Mouse (Mus musculus) midbrain, postnatal 0 days (tissue): ENCODE data around the gene Evx1. TPM values are rescaled to one million over a fixed set of nuclear protein-coding genes. Genes with fewer than 3 reads are reported as not detected.

ENCODE experiments used
- ATAC-seq: fragments of 200-750 bp; cut with Nextera tagmentation; 2 replicates; pipeline ENCODE4 v1.8.0; 2017; ENCODE audit warnings: moderate number of reproducible peaks, mild to moderate bottlenecking, moderate TSS enrichment, moderate library complexity; ENCODE audit not compliant: low FRiP score
- DNase-seq: peaks from one replicate; pipeline ENCODE4 v3.0.0-alpha.2; 2015; ENCODE audit warnings: low spot score
- H3K27ac ChIP-seq: fragments of 300-500 bp; sonication (generic); 2 replicates; pipeline ENCODE4 v1.5.1; 2014; ENCODE audit warnings: low read depth, mild to moderate bottlenecking, low read length, mixed read lengths
- H3K27me3 ChIP-seq: fragments of 300-500 bp; sonication (generic); 2 replicates; pipeline ENCODE4 v1.6.1; 2014; ENCODE audit warnings: low read length, control low read depth, mixed read lengths; ENCODE audit not compliant: insufficient read depth
- H3K36me3 ChIP-seq: fragments of 300-500 bp; sonication (generic); 2 replicates; pipeline ENCODE4 v1.6.1; 2014; ENCODE audit warnings: low read length, control low read depth, mixed read lengths; ENCODE audit not compliant: insufficient read depth
- H3K4me1 ChIP-seq: fragments of 300-500 bp; sonication (generic); 2 replicates; pipeline ENCODE4 v1.6.1; 2014; ENCODE audit warnings: mild to moderate bottlenecking, control low read depth, antibody characterized with exemption, low read length, mixed read lengths; ENCODE audit not compliant: insufficient read depth
- H3K4me2 ChIP-seq: fragments of 300-500 bp; sonication (generic); 2 replicates; pipeline ENCODE4 v1.6.1; 2014; ENCODE audit warnings: low read depth, mild to moderate bottlenecking, low read length, mixed read lengths; ENCODE audit not compliant: poor library complexity, severe bottlenecking
- H3K4me3 ChIP-seq: fragments of 300-500 bp; sonication (generic); 2 replicates; pipeline ENCODE4 v1.5.1; 2014; ENCODE audit warnings: low read depth, mild to moderate bottlenecking, low read length, moderate library complexity
- H3K9ac ChIP-seq: fragments of 300-500 bp; sonication (generic); replicated peaks from 2 replicates; pipeline ENCODE4 v1.6.1; 2014; ENCODE audit warnings: mild to moderate bottlenecking, low read length, moderate library complexity, mixed read lengths; ENCODE audit not compliant: poor library complexity, severe bottlenecking
- H3K9me3 ChIP-seq: fragments of 300-500 bp; sonication (generic); 2 replicates; pipeline ENCODE4 v1.6.1; 2016; ENCODE audit warnings: low read length, control low read depth
- CTCF ChIP-seq: IDR thresholded peaks from 2 replicates; pipeline ENCODE4 v1.5.1; 2016; ENCODE audit warnings: antibody characterized with exemption, mild to moderate bottlenecking
- WGBS: fragments of 180-500 bp; shearing (Covaris S2); extraction: QIAGEN DNeasy Blood & Tissue Kit; methylation state at CpG from one replicate; pipeline ENCODE4 v1.1.7; 2014; 5-methylcytosine and 5-hydroxymethylcytosine counted together
- polyA plus RNA-seq: library from polyadenylated mRNA; unstranded; fragments of >200 nt; fragmentation: Nextera tagmentation; extraction: Ambion mirVana; gene quantifications from 2 replicates; pipeline ENCODE4 v1.2.1, GENCODE M21; 2015
- total RNA-seq: library from RNA; depleted of rRNA; stranded (reverse); fragments of >200 nt; gene quantifications from 2 replicates; pipeline ENCODE4 v1.2.3, GENCODE M21; 2014

The Evx1 gene
- total and polyA plus RNA-seq, 2 experiments from 2014 or later = 0.85 to 1.0 TPM

DNA sequence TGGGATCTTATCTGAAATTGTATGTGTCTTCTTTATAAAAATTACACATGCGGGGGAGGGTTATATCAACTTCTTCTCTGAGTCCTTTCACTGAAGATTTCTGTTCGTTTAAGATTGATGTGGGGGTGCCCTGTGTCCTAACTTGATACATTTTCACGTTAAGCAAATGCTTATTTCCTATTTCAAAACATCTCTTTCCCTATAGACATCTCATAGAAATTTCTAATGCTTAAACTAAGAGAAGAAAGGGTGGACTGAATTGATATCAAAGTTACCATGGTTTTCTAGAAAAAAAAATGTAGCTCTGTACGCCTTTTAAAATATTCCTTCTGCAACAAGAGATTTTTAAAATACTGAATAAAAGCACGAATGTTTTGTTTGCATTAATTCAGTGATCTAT lies 46.1 kb upstream of the Evx1 start:
- 15% methylated on average over 5 of the region's 5 CpGs for WGBS
- no peak overlapping the region for H3K4me3 ChIP-seq
- ATAC-seq (no peak), DNase-seq (no peak)
- H3K4me1 ChIP-seq = no peaks in the 10 kb centered on the region; the same call in 1 of the 2 replicates
- peaks cover 95% of the 10 kb centered on the region for H3K27me3 ChIP-seq
- H3K9me3 ChIP-seq = no peaks in the 10 kb centered on the region
- H3K36me3 ChIP-seq = no peaks in the 10 kb centered on the region
- no peak for TF ChIP-seq CTCF
- H3K4me2 ChIP-seq = no peak overlapping the region
- H3K9ac ChIP-seq = no peak overlapping the region
- no peak overlapping the region for H3K27ac ChIP-seq

GRCm38 (mm10) chr6:52267691-52268090 lies 45.6 kb upstream of the Evx1 start:
- Histone ChIP-seq H3K27me3 (peaks cover 95% of the 10 kb centered on the region), H3K27ac (no peak overlapping the region), H3K4me3 (no peak overlapping the region), H3K36me3 (no peaks in the 10 kb centered on the region), H3K4me2 (no peak overlapping the region), H3K9me3 (no peaks in the 10 kb centered on the region), H3K9ac (no peak overlapping the region), H3K4me1 (no peaks in the 10 kb centered on the region; the same call in 1 of the 2 replicates)
- 10% methylated on average over 3 of the region's 3 CpGs for WGBS
- TF ChIP-seq CTCF = no peak
- ATAC-seq = no peak
- no peak for DNase-seq

- Histone ChIP-seq H3K4me2 (no peak overlapping the region), H3K4me1 (no peaks in the 10 kb centered on the region; the same call in 1 of the 2 replicates), H3K4me3 (no peak overlapping the region), H3K27me3 (peaks cover 95% of the 10 kb centered on the region), H3K36me3 (no peaks in the 10 kb centered on the region), H3K27ac (no peak overlapping the region), H3K9me3 (no peaks in the 10 kb centered on the region), H3K9ac (no peak overlapping the region)
- ATAC-seq (no peak), DNase-seq (no peak)
- WGBS = 2% methylated on average over 7 of the region's 7 CpGs
- no peak for TF ChIP-seq CTCF
Measured at GRCm38 (mm10) chr6:52268341-52268740, 45.0 kb upstream of the Evx1 start.

DNA sequence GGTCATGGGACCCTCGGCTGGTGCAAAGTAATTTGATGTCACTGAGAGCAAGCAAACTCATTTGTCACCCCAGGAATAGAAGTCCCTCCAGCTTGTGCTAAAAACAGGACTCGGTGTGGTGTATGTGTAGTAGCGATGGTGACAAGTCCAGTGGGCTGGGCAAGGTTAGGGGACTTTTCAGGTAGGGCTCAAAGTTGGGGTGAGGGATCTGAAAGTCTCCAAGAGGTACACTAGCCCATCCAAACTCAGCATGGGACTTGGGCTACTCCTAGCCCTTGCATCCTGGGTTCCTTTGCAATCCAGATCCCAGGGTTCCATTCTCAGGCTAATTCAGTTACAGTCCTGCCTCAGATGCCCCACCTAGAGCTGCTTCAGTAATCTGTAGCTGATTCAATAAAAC lies 44.5 kb upstream of the Evx1 start:
- no peak overlapping the region for H3K9ac ChIP-seq
- no peak overlapping the region for H3K4me3 ChIP-seq
- ATAC-seq (no peak), DNase-seq (no peak)
- no peaks in the 10 kb centered on the region for H3K9me3 ChIP-seq
- H3K36me3 ChIP-seq = no peaks in the 10 kb centered on the region
- no peak for TF ChIP-seq CTCF
- no peaks in the 10 kb centered on the region; the same call in 1 of the 2 replicates for H3K4me1 ChIP-seq
- H3K27me3 ChIP-seq = peaks cover 94% of the 10 kb centered on the region
- H3K4me2 ChIP-seq = no peak overlapping the region
- 3% methylated on average over 3 of the region's 3 CpGs for WGBS
- H3K27ac ChIP-seq = no peak overlapping the region

- peak; percentile 82 for TF ChIP-seq CTCF
- Histone ChIP-seq H3K9ac (no peak overlapping the region), H3K27ac (no peak overlapping the region), H3K36me3 (no peaks in the 10 kb centered on the region), H3K9me3 (no peaks in the 10 kb centered on the region), H3K4me2 (no peak overlapping the region), H3K4me1 (no peaks in the 10 kb centered on the region; the same call in 1 of the 2 replicates), H3K4me3 (no peak overlapping the region; the same call in 1 of the 2 replicates), H3K27me3 (peaks cover 92% of the 10 kb centered on the region)
- WGBS = 7% methylated on average over 23 of the region's 23 CpGs
- no peak for ATAC-seq
- DNase-seq = peak; percentile 71
Measured at GRCm38 (mm10) chr6:52270494-52271480, 42.5 kb upstream of the Evx1 start.
